Mouse (Mus musculus): ENCODE data around the gene Bgn.

Bgn gene

DNA sequence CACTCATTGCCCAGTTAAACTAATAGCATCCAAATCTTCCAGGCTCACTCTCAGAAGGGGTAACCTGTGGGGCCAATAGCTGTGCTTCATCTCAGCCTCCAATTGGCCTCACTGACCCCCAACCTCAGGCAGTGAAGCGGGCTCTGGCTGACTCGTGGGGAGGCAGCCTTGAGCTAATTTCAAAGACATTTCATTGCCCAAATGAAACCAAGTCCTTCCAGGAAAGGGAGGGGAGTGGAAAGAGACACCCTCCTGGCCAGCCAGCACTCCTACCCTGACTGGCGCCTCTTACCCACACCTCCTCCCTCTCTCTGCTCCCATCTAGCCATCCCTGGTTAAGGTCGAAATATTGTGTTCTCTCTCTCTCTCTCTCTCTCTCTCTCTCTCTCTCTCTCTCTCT lies 6.8 kb downstream of the Bgn start:
- DNase-seq (ENCODE audit: low spot score) = no peak

DNA sequence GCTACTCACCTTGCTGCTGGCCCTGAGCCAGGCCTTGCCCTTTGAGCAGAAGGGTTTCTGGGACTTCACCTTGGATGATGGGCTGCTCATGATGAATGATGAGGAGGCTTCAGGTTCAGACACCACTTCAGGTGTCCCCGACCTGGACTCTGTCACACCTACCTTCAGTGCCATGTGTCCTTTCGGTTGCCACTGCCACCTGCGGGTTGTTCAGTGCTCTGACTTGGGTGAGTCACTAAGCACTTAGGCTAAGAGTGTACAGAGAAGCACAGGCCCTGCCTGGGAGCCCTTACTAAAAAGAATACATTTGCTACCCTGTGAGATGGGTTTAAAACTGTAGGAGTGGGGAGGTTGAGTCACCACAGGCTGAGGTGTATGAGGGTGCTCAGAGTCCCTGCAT lies 7.4 kb downstream of the Bgn start:
- no peak for DNase-seq (ENCODE audit: low spot score)

DNA sequence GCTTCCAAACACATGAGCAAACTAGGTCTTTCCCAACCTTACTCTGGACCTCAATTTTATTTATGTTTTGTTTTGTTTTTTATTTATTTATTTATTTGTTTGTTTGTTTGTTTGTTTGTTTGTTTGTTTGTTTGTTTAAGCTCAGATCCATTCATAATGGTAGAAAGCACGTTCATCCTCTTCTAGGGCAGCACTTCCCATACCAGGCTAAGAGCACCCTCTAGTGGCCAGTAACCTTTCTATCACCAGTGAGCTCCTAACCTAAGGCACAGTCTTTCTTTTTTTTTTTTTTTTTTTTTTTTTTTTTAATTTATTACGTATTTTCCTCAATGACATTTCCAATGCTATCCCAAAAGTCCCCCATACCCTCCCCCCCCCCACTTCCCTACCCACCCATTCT lies 10.2 kb downstream of the Bgn start:
- DNase-seq (ENCODE audit: low spot score) = peak; percentile 40

DNA sequence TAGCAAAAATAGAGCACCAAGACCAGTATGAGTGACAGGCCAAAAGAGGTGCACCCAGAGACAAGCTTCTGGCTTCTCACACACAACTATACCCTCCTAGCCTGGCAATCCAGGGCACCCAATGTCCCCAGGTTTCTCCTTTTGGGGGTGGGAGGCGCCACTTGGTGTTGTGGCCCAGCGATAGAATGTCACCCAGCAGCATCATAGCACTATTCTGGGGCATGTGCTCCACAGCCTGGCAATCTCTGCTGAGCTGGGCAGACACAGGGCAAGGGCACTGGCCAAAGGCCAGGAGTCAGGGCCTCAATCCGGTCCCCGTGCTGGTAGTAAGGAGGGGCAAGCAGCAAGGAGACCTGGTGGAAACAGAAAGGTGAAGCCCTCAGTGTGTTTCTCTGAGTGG lies 13.3 kb downstream of the Bgn start:
- DNase-seq (ENCODE audit: low spot score) = no peak

DNA sequence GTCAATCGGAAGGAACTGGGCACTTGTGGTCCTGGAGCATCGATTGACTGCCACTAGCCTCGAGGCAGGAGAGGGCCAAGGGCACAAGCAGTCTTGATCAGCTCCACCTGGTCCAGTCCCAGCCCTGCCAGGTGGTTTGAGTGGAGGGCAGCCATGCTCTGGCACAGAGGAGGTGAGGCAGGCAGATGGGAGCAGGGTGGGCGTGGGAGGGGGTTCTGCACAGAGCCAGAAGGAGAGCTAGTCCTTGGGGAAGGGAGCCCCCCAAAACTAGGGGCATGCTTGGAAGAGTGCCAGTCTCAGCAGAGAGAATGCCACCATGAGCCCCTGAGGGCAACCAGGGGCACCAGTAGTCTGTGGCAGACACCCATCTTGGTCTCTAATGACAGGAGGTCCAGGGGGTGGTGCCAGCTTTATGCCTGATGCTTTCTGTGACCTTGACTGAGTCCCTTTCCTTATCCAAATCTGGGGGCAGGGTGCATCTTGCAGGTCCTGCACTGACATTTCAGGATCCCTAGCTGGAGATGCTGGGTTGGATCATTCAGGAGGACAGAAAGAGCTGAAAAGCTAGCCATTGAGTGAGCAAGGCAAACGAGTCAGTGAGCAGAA lies 21.8 kb downstream of the Bgn start:
- DNase-seq (ENCODE audit: low spot score) = no peak

DNA sequence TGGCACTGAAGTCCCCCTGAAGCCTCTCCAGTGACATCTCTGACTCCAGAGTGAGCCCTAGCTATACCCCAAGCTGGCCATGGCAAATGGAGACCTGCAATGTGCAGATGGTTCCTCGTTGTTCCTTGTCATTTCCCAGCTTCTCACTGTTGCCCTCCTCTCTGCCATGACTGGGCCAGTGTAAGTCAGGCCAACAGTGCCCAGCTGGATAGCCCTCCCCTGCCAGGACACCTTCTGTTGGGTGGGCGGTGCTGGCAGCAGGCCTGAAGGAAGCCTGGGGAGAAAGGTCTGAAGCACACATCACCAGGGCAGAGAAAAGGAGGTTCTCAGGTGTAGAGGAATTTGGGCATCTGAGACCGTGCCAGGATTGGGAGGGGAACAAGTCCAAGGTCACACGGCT lies 23.2 kb downstream of the Bgn start:
- no peak for DNase-seq (ENCODE audit: low spot score)

DNA sequence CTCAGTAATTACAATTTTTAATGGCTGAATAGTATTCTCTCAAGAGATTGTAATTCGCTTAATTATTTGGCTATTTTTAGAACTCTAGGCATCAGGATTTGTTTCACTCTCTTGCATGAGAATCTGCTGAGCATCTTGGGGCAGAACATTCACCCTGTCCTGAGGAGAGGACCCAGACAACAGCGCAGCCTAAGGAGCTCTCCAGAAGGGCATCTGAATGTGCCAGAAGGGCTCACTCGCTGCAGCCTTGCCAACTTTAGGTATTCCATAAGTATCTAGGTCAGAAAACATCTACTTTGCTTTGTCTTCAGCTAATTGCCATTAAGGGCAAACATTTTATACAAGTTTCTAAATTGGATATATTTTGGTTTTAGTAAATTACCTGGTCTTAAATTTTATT lies 25.8 kb downstream of the Bgn start:
- no peak for DNase-seq (ENCODE audit: low spot score)

DNA sequence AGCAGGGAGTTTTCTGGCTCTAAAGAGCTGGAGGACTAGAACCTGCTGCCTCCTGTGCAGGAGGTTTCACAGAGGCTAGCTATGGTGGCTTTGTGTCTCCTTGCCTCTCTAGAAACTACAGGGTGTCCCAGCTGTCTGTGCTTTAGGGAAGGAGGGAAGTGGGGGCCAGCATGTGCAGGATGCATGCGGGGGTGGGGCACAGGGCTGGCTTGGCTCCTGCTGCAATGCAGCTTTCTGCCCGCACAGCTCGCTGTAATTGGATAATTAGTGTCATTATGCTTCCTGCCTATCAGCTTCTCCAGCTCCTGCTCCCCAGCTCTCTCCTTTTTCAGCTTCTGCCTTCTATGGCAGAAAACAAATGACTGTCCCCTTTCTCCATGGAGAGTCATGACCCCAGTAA lies 29.5 kb downstream of the Bgn start:
- DNase-seq (ENCODE audit: low spot score) = peak; percentile 36

DNA sequence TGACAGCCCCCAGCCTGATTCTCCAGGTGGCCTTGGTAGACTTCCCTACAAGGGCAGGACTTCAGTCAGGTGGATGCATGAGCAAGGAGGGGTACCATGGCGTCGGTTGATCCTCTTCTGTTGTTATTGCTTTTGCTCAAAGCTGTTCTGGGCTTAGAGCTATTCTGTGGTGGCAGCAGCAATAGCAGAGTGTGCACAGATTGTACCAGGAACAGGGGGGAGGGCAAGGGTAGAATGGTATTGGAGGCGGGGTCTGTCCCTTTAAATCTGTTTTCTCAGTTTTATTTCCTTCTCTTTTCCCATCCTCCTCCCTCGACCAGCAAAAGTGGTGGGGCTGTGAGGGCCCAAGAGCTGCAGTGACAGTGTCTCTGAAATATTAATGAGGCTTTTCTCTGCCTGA lies 33.2 kb downstream of the Bgn start:
- no peak for DNase-seq (ENCODE audit: low spot score)

DNA sequence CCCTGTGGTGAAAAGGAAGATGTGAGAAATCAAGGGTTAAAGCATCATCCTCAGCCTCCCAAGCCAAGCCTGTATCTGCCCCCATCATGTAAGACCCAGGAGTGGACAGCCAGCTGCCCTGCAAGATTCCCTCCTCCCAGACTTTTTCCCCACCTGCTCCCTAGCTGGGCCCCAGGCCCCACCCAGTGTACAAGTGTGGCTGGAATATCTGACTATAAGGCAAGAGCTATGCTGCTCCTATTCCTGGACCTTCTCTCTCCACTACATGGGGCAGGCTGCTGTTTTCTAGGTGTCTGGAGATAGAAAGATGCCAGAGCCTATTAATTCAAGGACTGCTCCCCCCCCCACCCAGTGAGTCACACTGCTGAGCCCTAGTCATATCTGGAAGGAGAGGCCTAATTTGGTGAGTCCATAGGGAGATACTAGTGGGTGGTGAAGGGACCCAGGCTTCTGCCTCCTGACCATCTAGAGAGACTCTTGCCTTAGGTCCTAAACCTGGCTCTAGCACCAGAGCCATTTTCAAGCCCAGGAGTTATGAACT lies 33.7 kb downstream of the Bgn start:
- no peak for DNase-seq (ENCODE audit: low spot score)

DNA sequence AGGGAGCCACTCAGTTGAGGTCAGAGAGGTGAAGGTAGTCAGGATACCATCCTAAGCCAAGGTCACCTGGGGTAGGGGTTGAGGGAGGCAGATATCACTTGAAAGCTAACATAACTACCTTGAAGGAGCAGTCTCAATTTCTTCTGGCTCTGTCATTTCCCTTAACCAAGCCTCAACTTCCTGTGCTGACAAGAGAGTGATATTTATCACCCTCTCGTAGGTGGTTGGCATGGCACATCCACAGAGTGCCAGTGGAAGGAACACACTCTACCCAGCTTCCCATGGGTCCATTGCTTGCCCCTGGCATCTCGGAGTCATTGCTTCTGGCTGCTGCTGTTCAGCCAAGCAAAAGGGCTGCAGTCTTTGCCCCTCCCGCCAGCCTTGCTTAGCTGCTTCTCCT lies 37.3 kb downstream of the Bgn start:
- no peak for DNase-seq (ENCODE audit: low spot score)

DNA sequence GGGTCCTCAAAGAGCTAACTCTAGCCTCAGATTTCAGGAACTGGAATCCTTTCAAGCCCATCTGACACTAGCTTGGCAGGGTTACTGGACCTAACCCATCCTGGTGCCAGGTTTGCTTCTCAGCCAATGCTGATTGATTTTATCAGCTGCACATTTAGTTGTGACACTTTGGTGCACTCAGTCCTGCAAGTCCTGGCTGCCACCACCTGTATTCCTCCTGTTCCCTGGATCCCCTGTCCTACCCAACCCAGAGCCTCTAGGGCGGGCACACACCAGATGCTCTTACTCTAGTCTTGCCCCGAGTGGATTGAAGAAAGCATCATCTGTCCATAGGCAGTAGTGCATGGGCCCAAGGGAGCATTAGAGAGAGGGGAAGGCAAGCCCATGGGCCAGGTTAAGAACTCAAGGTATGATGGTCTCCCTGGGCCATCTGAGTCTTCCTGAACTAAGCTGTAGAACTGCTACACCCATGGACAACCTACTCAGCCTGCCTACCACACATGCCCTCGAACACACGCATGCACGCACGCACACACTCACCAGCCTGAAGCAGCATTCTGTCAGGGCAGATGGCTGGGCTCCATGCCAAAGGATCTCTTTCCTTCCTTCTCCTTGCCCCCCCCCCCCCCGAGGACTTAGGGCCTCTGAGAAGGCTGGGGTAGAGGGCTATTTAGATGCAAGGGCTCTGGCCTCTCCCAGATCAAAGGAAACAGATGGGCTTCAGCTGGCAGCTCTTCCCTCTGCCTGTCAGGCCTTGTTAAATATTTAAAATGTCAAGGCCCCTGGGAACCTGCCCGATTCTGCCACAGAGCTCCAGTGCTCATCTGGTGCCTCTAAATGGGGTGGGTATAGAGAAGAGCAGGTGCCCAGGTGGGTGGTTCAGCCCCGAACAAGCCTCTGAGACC lies 41.2 kb downstream of the Bgn start:
- DNase-seq (ENCODE audit: low spot score) = no peak

DNA sequence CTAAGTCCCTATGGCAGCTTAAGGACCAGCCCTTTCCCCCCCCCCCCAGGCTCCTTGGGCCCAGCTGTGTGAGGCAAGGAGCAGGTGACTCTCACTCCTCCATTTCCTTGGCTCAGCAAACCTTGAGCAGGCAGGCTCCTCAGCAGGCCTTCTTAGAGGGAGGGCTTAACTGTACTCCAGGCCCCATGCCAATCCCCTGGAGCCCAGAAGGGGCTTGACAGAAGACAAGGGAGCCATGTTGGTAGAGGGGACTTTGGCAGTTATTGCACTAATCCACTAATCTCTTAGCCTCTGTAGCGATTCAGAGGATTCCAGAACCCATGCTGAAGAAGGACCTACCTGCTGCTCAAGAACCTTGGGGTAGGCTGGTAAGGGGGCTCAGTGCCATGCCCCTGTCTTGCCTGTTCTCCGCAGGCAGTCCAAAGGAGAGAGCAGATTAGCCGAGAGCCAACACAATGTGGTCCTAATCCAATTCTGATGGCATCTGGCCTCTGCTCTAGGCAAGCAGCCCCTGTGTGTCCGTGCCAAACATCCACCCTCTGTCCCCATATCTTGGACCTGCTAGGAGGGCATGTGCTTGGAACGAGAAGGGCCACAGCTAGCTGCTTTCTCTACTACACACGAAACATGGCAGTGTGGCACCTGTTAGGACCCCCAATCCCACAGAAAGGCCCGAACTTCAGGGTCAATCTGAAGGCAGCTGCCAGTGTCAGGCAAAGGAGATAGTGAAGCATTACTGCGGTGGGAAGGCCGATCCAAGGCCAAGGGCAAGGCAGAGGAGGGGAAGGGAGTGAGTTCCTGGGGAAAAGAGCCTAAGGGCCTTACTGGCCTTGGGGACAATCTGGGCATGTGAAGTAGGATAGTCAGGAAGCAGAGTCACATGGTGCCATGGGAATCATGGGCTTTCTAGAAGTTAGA lies 42.1 kb downstream of the Bgn start:
- no peak for DNase-seq (ENCODE audit: low spot score)

DNA sequence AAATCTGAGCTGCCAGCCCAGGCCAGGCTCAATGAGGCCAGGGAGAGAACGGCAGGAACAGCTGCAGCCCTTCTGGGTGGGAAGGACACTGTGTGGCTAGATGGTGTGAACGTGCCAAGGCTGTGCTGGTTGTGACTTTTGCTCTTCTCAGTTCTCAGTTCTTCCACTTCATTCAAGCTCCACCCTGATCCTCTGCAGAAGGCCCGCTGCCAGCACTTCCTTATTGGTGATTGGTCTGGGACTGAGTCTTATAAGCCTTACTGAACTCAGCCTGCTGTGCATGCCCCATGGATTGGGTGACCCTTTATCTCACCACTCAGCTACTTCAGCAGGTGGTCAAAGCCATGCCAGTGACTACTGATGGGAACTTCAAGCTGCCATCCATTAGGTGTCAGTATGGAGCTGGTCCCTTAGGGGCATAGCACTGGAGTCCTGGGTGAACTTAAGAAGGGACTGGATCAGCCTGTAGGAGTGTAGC lies 43.0 kb downstream of the Bgn start:
- DNase-seq (ENCODE audit: low spot score) = no peak

DNA sequence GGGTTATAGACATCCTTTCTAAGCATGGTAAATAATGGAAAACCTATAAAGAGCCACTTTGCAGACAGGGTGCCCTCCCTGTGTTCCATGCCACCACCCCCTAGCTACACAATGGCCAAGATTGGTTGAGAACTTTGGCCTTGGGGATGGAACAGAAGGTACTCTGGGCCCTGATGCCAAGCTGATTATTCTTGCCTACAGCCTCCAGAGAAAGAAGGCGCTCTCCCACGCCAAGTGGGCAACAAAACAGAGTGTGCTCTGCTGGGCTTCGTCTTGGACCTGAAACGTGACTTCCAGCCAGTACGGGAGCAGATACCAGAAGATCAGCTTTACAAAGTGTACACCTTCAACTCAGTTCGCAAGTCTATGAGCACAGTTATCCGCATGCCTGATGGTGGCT lies 54.5 kb downstream of the Bgn start:
- DNase-seq (ENCODE audit: low spot score) = no peak

DNA sequence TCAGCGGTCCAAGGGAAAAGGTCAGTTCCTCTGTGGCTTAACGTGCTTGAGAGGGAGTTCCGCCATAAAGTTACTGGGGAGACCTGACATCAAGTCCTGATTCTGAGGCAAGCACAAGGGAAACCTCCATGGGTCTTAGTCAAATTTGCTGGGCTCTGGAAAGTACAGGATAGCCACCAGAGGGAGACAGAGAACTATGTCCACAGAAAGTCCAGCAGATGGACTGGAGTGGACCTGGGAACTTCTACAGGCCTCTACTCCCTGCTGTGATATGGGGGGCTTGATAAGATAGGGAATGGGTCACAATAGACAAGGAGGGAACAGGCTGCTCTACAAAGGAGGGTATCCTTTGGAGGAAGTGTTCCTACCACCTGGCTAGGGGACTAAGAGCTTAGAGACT lies 59.9 kb downstream of the Bgn start:
- no peak for DNase-seq (ENCODE audit: low spot score)
